Mouse (Mus musculus) stomach, embryonic 15.5 days (tissue): ENCODE measurements around the gene Actr10. TPM values are rescaled to one million over a fixed set of nuclear protein-coding genes. Genes with fewer than 3 reads are reported as not detected.

Experiments
- ATAC-seq: fragments of 200-750 bp; cut with Nextera tagmentation; 2 replicates; pipeline ENCODE4 v1.8.0; 2017; ENCODE audit warnings: low read depth, moderate number of reproducible peaks, moderate TSS enrichment; ENCODE audit not compliant: insufficient read depth, low FRiP score
- H3K27ac ChIP-seq: fragments of 300-500 bp; sonication (generic); 2 replicates; pipeline ENCODE4 v1.5.1; 2015; ENCODE audit warnings: mild to moderate bottlenecking, inconsistent platforms
- H3K27me3 ChIP-seq: fragments of 300-500 bp; sonication (generic); replicated peaks from 2 replicates; pipeline ENCODE4 v1.6.1; 2015; ENCODE audit warnings: inconsistent platforms
- H3K36me3 ChIP-seq: fragments of 300-500 bp; sonication (generic); 2 replicates; pipeline ENCODE4 v1.6.1; 2015; ENCODE audit warnings: inconsistent platforms
- H3K4me1 ChIP-seq: fragments of 300-500 bp; sonication (generic); 2 replicates; pipeline ENCODE4 v1.6.1; 2015; ENCODE audit warnings: inconsistent platforms
- H3K4me2 ChIP-seq: fragments of 300-500 bp; sonication (generic); 2 replicates; pipeline ENCODE4 v1.6.1; 2015; ENCODE audit warnings: mild to moderate bottlenecking, inconsistent platforms
- H3K4me3 ChIP-seq: fragments of 300-500 bp; sonication (generic); replicated peaks from 2 replicates; pipeline ENCODE4 v1.5.1; 2015; ENCODE audit warnings: inconsistent platforms
- H3K9ac ChIP-seq: fragments of 300-500 bp; sonication (generic); 2 replicates; pipeline ENCODE4 v1.6.1; 2015; ENCODE audit warnings: inconsistent platforms
- H3K9me3 ChIP-seq: fragments of 300-500 bp; sonication (generic); 2 replicates; pipeline ENCODE4 v1.6.1; 2016; ENCODE audit warnings: inconsistent platforms
- WGBS: fragments of 180-500 bp; shearing (Covaris S2); methylation state at CpG from one replicate; pipeline ENCODE4 v1.1.7; 2015; 5-methylcytosine and 5-hydroxymethylcytosine counted together
- polyA plus RNA-seq: library from polyadenylated mRNA; unstranded; fragments of >200 nt; fragmentation: Nextera tagmentation; extraction: Ambion mirVana; gene quantifications from 2 replicates; pipeline ENCODE4 v1.2.1, GENCODE M21; 2015

The Actr10 gene
- polyA plus RNA-seq, 1 experiment from 2014 or later: 184 TPM

DNA sequence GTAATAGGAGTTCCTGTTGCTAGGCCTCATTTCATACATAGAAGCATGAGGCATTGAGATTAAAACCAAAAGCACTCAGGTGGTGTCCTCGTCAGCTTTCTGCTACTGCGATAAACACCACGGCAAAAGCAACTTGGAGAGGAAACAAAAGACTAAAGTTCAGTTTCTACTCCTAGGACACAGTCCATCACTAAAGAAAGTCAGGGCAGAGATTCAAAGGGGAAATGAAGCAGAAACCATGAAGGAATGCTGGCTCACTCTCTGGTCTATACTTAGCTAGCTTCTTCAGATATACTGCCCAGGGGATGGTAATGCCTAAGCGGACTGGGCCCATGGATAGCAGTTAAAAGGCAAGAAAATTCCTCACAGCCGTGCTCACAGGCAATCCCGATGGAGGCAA is 63.8 kb downstream of the Actr10 start:
- ATAC-seq: no peak
- Histone ChIP-seq H3K9me3 (no peaks in the 10 kb centered on the region), H3K27me3 (no peaks in the 10 kb centered on the region), H3K36me3 (peaks cover 30% of the 10 kb centered on the region), H3K4me2 (no peak overlapping the region), H3K4me3 (no peak overlapping the region), H3K9ac (no peak overlapping the region), H3K27ac (no peak overlapping the region), H3K4me1 (peaks cover 5% of the 10 kb centered on the region; the same call in 1 of the 2 replicates)
- WGBS: 78% methylated on average over 6 of the region's 6 CpGs

DNA sequence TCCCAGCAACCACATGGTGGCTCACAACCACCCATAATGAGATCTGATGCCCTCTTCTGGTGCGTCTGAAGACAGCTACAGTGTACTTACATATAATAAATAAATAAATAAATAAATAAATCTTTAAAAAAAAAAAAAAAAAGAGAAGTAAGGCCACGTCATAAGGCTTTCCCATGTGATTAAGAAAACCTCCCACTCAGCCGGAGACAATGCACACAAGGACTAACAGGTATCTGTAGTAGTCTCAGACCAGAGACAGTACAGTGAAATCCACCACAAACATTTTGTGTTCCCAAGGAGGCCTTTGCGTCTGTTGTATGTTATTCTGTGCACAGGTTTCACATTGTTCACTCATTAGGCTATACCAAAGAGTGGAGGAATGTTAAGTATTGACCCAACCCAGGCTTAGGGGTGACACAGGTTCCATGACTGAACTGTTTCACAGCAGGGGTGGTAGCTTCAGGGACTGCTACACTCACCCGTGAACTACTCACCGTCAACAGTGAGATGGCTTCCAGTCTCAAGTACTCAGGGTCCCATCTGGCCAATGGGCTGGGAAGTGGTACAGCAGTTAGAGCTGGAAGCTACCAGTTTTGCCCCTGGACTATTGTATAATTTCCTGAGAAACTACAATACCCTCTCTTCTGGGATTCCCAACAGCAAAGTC is 66.2 kb downstream of the Actr10 start:
- Histone ChIP-seq H3K27ac (no peak overlapping the region), H3K4me1 (peaks cover 5% of the 10 kb centered on the region; the same call in 1 of the 2 replicates), H3K27me3 (no peaks in the 10 kb centered on the region), H3K9me3 (no peaks in the 10 kb centered on the region), H3K9ac (no peak overlapping the region), H3K36me3 (peaks cover 39% of the 10 kb centered on the region), H3K4me3 (no peak overlapping the region), H3K4me2 (no peak overlapping the region)
- 91% methylated on average over 6 of the region's 6 CpGs for WGBS
- ATAC-seq: no peak

DNA sequence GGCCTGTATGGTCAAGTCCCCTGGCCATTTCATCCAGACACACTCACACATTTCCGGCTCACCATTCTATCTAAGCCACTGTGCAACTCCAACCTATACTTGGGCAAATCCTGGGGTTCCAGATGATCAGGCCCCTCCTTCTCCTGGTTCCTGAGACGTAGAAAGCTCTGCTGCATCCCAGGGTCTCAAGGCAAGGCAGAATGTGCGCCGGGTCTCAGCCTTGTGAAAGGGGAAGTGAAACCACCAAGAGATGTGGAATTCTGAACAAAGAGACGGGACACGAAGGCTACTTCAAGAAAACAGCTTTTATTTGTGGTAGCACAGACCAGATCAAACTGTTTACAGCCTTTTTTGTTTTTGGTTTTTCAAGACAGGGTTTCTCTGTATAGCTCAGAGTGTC is 68.5 kb downstream of the Actr10 start:
- Histone ChIP-seq H3K36me3 (peaks cover 44% of the 10 kb centered on the region), H3K4me3 (no peak overlapping the region), H3K27ac (no peak overlapping the region), H3K4me1 (no peaks in the 10 kb centered on the region), H3K27me3 (no peaks in the 10 kb centered on the region), H3K9me3 (no peaks in the 10 kb centered on the region), H3K4me2 (no peak overlapping the region), H3K9ac (no peak overlapping the region)
- ATAC-seq: no peak
- 89% methylated on average over 6 of the region's 6 CpGs for WGBS

DNA sequence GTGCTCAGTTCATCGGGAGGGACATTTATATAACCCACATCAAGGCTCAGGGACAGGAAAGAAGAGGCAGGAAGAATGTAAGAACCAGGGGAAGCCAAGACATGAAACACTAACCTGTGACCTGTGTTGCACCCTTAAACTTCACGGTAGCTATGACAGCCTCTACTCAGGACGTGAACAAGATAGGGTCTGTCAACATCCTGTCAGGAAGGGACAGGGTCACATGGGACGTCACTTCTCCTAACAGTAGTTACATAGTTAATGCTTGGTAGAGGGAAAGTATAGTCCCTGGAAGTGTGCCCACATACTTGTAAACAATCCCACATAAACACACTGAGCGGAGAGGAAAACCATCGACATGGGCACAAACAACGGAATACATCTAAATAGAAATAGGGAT is 69.2 kb downstream of the Actr10 start:
- no peaks in the 10 kb centered on the region for H3K4me1 ChIP-seq
- no peak overlapping the region for H3K4me2 ChIP-seq
- peaks cover 45% of the 10 kb centered on the region for H3K36me3 ChIP-seq
- ATAC-seq: no peak
- H3K27me3 ChIP-seq: no peaks in the 10 kb centered on the region
- no peak overlapping the region for H3K4me3 ChIP-seq
- H3K9me3 ChIP-seq: no peaks in the 10 kb centered on the region
- WGBS: 69% methylated on average over 7 of the region's 7 CpGs
- H3K9ac ChIP-seq: no peak overlapping the region
- H3K27ac ChIP-seq: no peak overlapping the region

DNA sequence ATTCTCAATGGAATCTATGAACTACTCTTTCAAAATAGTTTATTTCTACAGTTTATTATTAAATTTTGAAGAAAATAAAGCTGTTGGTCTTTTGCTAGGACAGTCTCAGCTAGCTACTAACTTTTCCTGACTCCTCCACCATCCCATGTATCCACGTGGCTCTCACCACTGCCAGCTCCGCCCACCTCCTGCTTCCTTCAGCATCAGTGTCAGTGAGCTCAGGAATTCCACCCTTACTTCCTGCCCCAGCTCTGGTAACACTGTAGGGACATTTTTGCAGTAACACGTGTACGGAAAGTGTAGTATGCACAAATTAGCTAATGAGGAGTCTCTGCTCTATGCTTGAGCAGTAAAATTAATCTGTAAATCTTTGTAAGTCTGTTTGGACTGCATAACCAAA is 72.1 kb downstream of the Actr10 start:
- WGBS: 60% methylated on average over 4 of the region's 4 CpGs
- Histone ChIP-seq H3K36me3 (peaks cover 39% of the 10 kb centered on the region), H3K4me3 (no peak overlapping the region), H3K27ac (no peak overlapping the region), H3K9ac (no peak overlapping the region), H3K4me1 (peaks cover 8% of the 10 kb centered on the region; the same call in 1 of the 2 replicates), H3K27me3 (no peaks in the 10 kb centered on the region), H3K4me2 (no peak overlapping the region), H3K9me3 (no peaks in the 10 kb centered on the region)
- no peak for ATAC-seq

Other genes starting within 250 kb of the Actr10 start
- 25.0 and 25.3 TPM in 2 replicates for gene Frmd6, start 112.3 kb upstream of the Actr10 start, polyA plus RNA-seq
- gene Psma3, start 36.8 kb downstream of the Actr10 start, polyA plus RNA-seq: 521 and 644 TPM in 2 replicates
- 37.1 and 37.8 TPM in 2 replicates for gene Arid4a, start 78.1 kb downstream of the Actr10 start, polyA plus RNA-seq
- gene Tomm20l, start 173.6 kb downstream of the Actr10 start, polyA plus RNA-seq: 0.33 TPM in 1 of 2 replicates, not detected in the other
- gene Timm9, start 198.8 kb downstream of the Actr10 start, polyA plus RNA-seq: 86.0 and 92.5 TPM in 2 replicates
- gene 2700049A03Rik, start 199.0 kb downstream of the Actr10 start, polyA plus RNA-seq: 10.3 and 13.0 TPM in 2 replicates